Mouse (Mus musculus) retina, postnatal 1 day (tissue): ENCODE measurements around the gene Gm6588.
"Not testable (repeated sequence)": the region's sequence is repeated elsewhere in the genome, so short reads cannot be mapped to it uniquely, and the experiment has no call there.

Source experiments
- DNase-seq: peaks from one replicate; pipeline ENCODE4 v3.0.0-alpha.2; 2012

The Gm6588 gene

DNA sequence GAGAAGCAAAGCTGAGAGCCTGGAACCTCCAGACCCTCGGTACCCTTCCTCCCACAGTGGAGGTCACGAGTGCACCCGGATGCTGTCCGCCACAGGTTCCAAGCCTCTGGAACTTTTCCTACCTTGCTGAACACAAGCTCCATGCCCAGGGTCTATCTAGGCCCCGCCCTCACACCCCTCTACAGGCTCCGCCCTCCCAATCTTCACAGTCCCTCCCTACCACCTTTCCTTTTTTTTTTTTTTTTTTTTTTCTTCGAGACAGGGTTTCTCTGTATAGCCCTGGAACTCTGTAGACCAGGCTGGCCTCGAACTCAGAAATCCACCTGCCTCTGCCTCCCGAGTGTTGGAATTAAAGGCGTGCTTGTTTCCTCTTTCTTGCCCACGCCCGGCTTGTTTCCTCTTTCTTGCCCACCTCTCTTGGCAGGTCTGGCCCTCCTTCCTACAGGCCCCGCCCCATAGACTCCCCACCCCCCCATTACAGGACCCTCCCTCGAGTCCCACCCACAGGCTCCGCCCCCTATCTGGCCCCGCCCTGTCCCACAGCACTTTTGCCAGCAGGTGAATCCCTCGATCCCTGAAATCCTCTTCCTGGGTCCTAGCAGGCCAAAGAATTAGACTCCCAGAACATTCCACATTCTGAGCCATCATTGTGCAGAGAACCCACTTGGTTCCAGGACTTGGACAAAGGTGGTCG, at the start of gene Gm6588:
TSS of gene Gm6588 (plus strand) at position 680 of the 694 bp plus-strand sequence.
- DNase-seq: no peak

DNA sequence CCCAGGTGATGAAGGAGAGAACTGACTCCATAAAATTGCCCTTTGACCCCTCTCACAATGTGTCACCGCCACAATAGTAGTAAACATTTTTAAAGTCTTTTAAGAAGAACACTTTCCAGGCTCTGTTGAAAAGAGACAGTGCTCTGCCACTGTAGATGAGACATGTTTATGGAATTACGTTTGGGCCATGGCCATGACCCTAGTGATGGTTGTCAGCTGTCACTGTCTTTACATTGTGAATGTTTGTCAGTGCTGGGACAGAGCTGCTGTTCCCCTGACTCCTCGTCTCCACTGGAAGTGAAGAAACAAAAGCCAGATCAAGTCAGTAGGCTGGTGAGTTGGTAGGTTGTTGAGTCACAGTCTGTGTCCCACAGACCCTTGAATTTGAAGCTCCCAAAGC, 46.8 kb upstream of the Gm6588 start:
- no peak for DNase-seq

DNA sequence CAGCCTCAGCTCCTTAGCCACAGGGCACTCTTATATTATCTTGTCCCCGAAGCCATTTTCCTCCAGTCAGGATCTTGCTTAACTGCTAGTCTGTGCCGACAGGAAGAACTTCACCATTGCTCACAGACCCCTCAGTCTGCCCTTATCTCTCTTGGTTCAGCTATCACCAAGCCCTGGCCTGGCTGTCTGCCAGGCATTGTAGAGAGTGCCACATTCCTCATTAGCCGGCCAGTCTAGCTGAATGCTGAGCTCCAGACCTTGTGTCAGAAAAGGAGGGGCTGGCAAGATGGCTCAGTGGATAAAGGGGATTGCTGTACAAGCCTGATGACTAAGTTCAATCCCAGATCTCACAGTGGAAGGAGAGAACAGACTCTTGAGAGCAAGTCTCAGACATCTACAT, 43.2 kb upstream of the Gm6588 start:
- DNase-seq: peak; percentile 73

DNA sequence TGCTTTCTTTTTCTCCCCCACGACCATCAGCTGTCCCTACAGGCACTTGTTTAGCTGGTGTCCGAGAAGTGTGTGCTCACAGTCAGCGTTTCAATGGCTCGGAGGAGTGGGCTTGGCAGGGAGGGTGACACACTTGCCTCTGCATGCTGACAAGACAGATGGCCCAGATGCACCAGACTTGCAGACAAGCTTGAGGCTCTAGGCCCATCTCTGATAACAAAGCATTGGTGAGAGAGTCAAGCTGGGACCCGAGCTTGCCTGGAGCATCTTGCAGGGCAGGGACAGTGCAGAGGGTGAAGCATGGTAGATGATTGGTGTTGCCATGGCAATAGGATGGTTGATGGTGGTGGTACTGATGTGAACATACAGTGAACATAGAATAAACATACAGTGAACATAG, 40.0 kb upstream of the Gm6588 start:
- DNase-seq: peak; percentile 56

DNA sequence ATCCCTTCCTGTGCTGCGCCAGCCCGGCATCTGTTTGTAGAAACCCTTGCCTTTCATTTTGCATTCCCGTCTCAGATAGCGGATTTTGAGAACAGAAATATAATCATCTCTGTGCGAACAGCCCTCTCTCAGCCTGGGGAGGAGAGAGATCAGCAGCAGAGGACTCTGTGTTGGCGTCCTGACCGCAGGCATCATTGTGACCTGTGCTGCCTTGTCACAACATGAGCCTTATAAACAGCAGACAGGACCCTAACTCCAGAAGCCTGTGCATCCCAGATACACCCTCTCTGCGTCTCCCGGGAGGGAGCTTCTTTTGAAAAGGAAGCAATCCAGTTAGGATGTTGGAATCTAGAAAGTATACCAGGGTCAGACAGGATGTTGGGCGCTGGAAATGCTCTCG, 38.2 kb upstream of the Gm6588 start:
- DNase-seq: no peak

DNA sequence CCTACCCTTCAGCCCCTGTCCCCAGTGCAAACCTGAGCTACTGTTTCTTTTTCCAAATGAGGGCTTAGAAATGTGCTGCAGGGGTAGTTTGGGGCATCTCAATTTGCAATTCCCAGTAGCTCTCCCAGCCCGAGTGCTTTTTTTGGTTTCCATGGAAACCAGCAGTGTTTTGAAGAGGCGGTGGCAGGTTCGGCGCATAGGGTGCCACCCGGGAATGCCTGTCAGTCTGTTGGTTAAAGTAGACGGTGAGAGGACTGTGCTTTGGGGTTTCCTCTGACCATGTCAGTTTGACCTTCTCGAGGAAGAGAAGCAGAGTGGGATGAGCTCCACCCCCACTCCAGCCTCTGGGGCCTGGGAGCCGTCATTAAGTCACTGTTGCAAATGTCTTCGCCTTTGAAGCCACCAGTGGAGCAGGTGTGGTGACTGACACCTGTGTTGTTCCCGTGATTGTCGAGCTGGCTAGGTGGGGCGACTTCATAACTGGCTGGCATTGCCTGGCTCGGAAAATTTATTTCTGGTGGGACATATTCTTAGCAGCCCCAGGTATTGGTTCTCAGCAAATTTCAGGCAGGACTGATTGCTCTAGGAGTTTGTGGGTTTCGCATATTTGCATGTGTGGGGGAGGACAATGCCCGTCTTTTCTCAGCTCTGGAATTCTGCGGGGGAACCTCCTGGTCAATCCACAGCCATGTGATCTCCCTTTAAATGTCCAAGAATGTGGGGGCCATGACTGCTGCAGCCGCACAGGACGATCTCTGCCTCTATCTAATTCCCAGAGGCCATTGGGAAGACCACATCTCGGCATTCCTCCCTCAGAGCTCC, 37.5 kb upstream of the Gm6588 start:
- DNase-seq: peak; percentile 48

DNA sequence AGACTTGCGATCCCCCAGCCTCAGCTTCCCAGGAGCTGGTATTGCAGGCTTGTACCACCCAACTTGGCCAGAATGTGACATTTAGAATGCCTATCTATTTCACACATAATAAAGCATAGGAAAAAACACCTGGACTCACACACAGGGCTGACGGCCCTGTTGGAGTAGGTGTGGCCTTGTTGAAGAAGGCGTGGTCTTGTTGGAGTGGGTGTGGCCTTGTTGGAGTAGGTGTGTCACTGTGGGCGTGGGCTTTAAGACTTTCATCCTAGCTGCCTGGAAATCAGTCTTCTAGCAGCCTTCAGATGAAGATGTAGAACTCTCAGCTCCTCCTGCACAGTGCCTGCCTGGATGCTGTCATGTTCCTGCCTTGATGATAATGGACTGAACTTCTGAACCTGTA, 36.4 kb upstream of the Gm6588 start:
- not testable (repeated sequence) for DNase-seq

DNA sequence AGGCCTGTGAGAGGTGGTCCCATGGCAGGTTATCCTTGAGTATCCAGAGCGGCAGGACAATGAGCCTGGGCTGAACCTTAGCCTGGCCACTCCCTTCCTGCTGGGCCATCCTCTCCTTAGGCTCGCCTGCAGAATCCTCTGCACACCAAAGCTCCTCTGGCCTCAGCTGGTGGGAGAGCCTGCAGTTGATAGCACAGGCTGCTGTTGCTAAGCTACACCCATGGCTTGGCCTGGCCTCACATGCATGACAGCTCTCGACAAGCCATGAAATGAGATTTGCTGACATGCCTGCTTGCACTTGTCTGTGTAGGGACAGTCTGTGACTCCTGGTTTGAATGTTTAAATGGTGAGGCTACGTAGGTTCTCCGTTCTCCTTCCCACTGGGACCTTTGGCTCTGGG, 32.6 kb upstream of the Gm6588 start:
- peak; percentile 70 for DNase-seq

DNA sequence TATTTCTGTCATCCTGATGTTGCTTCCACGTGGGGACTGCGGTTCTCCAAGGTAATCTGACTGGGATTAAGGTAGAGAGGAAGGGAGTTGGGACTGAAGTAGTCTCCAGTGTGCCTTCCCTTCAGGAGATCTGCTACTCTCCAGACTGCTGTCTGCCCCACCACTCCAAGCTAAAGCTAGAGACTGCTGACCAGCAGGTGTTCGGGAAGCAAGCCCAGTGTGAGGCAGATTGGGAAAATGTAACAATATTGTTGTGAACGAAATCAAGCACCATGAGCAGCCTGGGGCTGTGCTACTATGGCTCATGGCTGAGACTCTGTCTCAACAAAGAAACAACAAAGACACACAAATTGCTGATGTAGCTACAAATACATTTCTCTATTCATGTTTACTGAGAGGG, 31.2 kb upstream of the Gm6588 start:
- no peak for DNase-seq

DNA sequence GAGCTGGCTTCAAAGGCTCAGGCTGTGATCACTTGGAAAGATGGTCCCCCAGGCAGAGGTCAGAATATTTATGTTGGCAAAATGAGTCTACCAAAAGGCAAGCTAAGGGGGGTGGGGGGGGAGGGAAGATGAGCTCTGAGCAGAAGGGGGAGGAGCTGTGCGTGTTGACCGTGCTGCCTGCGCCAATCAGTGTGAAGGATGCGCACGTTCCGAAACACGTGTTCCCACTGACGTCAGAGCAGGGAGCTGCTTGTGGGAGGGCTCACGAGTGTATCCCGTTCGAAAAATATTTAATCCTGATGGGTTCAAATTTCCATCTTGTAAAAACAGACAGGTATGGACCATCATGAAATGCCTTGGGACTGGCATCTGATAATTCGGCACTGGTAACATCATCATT, 29.7 kb upstream of the Gm6588 start:
- DNase-seq: peak; percentile 53

DNA sequence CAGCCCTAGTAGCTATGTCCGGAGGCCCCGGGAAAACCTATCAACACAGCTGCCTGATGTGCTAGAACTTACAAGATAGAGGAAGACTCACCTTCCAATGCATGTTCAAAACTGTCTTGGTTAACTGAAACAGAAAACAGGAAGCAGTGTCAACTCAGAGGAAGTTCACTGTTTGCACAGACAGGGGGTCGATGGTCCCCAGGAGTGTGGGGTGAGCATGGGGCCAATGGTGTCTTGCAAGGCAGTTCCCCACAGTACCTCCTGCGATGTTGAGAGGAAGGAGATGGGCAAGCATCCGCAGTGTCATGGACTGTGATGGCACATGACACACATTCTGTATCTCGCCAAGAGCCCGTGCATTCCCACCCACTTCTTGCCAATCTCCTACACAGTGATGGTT, 22.6 kb upstream of the Gm6588 start:
- DNase-seq: no peak

DNA sequence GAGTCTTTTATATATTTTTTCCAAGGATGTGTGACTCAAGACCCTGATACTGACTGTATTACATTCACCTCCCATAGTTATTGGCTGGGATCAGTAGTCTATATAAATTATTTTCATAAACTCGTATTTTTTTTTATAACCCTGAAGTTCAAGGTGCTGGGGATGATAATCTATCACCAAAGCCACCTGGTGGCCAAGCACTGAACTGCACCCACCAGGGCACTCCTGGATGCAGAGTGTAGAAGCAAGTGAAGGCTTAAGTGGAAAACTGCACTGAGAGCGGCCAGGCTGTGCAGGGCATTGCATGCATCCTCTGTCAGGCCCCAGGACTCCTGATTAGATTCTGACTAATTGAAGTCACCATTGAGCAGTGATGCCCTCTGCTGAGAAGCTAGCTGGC, 21.9 kb upstream of the Gm6588 start:
- peak; percentile 72 for DNase-seq

DNA sequence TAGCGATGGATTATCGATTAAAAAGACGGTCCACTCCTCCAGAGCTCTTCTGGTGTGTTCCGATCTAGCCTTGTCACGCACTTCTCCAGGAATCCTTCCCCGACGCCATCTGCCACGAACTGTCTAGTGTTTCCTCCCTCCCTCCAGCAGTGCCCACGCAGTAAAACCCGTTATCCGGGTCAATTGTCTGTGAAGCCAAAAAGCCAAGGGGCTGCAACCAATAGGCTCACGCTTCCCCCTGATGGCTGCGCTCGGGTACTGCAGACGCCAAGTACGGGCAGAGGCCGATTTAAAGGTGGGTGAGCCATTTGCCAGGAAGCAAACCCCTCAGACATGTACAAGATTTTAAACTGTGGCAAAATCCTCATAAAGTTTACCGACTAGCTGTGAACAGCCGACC, 20.3 kb upstream of the Gm6588 start:
- peak; percentile 86 for DNase-seq

DNA sequence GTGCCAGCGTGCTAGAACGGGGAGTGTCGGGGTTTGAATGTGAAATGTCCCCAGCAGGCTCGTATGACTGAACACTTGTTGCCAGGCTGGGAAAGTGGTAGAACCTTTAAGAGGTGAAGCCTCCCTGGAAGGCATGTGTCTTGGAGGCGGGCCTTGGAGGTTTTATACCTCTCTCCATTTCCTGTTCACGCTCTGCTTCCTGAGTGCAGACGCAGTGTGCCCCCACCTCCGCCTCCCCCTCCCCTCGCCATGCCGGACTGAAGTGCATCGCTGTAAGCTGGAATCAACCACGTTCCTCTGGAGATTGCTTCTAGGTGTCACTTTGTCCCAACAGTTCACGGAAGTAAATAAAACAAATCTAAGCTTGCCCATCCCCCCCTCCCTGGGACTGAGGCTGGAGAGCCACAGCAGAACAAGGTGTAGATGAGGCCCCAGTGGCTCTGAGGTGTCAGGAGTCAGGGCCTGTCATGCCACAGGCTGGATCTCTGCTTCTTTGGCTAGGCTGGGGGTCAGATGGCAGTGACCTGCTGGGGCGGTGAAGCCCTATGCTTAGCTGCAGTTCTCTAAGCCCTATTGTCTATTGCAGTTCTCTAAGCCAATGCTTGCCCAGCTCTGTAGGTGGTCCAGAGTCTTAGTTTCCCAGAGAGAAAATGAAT, 18.0 kb upstream of the Gm6588 start:
- peak; percentile 20 for DNase-seq

DNA sequence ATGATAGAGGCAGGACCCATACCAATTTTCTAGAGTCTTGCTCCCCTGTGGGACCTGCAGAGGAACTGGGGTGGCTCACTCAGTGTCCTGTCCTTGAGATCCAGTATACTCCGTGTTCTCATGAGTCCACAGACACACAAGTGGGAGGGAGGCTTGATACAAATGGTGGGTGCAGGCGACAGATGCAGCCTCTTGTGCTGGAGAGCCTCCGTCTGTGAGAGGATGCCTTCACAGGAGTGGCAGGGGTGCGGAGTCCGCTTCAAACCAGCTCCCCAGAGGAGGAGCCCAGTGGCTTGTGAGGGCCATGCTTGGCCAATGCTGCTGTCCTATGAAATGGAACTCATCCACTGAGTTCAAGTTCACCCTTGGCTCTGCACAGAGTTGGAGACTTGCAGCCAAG, 17.2 kb upstream of the Gm6588 start:
- DNase-seq: no peak

DNA sequence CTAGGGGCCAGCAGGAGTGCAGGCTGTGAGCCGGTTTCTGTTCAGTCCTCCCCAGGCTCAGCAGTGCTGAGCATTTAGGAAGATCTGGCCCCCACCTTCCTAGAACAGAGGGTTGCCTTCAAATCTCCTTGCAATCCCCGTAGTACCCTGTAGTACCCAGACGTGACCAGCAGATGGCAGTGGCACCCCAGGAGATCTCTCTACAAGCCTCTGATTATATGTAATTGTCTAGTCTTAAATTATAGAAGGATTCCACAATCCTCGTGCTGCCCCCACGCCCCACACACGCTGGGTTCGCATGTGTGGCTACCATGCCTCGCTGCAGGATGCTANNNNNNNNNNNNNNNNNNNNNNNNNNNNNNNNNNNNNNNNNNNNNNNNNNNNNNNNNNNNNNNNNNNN, 16.2 kb upstream of the Gm6588 start:
- peak; percentile 80 for DNase-seq

DNA sequence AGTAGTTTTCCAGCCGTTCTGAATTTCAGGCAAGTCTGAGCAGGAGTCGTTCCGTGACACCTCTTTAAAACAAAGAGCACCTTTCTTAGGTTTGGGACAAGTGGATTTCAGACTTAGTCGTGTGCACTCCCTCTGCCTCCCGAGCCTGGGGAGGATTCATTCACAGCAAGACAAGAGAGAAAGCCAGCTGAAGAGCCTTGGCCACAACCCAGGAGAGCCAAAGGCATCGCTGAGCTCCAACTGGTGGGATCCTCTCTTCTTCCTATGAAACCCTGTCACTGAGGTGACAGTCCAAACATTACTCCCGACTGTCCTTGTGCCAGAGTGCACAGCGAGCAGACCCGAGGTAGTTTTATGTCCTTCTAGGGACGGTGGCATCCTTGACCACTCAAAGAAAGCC, 10.7 kb upstream of the Gm6588 start:
- DNase-seq: no peak

DNA sequence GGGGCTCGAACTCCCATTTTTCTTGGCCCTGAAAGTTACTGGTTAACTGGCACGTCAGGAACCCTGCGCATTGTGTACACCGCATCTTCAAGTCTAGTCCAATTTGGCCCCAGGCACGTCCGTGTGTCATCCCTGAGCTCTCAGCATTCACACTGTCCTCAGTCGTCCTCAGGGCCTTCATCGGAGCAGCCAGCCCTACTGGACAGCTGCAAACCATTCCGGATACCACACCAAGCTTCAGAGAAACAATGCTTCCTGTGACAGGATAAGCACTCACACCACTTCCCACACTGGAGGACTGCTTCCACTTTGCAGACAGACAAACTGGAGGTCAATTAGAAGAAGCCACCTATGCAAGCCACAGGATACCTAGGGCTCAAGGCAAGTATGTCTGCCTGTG, 3.9 kb downstream of the Gm6588 start:
- no peak for DNase-seq

DNA sequence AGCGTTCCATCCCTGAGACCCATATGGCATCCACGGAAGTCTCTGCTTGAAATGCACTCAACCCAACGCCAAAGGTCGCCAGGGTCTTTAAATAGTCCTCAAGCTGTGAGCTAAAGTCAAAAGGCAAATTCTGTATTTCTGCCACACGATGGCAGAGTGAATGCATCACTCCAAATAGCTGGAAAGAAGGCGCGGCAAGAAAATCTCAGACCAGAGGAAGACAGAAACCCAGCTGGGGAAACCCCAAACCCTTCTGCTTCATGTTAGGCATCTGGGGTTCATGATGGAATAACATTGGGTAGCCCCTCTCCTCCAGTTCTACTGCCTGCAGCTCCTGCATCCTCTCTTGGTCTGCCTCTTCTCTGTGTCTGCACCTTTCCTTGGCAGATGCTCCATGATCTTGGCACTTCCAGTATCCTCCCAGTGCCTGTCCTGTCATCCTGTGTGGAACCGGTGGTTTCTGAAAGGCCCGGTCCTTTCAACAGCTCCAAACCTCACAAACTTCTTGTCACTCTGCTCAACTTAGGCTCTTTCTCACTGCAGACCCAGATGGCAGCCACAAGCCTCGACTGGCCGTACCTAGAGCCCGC, 5.8 kb downstream of the Gm6588 start:
- DNase-seq: peak; percentile 40

DNA sequence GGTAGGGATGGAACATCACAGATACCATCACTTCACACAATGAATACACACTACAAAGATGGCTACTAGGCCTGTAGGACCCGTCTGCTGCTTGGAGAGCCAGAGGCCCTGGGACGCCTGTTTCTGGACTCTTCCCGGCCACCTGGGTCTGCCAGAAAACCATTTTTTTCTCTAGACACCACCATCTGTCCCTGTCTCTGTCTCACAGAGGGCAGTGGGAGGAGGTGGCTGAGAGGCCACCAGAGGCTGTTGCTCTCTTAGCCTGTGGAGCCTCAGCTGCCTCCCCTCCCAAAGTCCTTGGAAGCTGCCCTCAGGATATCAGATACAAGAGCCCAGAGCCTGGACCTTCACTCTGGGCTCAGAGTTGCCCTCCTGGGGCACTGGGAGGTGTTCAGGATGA, 10.7 kb downstream of the Gm6588 start:
- no peak for DNase-seq

DNA sequence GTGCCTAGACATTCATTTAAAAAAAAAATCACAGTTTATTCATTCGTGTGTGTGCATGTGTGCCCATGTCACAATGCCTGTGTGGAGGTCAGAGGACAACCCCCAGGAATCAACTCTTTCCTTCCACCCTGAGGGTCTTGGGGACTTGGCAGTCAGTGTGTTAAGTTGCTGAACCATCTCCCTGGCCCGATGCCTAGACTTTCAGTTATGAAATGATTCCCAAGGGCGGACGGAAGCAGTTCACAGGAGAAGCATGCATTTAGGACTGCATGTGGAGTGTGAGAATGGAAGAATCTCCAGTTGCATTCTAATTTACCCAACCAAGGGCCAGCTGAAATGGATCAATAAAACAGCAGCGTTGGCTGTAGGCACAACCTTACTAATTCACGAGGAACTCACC, 17.1 kb downstream of the Gm6588 start:
- no peak for DNase-seq

DNA sequence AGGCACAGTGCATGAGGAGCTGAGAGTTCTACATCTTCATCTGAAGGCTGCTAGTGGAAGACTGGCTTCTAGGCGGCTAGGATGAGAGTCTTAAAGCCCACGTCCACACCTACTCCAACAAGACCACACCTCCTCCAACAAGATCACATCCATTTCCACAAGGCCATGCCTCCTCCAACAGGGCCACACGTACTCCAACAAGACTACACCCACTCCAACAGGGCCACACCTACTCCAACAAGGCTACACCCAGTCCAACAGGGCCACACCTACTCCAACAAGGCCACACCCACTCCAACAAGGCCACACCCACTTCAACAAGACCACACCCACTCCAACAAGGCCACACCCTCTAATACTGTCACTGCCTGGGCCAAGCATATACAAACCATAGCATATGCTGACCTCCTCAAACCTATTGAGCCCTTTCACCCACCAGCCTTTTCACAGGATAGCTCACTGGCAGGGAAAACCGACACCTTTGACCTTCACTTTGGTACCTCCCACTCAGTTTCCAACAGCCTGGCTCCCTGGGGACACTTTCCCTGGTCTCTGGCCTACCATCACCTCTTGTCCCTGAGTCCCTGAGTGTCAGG, 19.9 kb downstream of the Gm6588 start:
- no peak for DNase-seq

DNA sequence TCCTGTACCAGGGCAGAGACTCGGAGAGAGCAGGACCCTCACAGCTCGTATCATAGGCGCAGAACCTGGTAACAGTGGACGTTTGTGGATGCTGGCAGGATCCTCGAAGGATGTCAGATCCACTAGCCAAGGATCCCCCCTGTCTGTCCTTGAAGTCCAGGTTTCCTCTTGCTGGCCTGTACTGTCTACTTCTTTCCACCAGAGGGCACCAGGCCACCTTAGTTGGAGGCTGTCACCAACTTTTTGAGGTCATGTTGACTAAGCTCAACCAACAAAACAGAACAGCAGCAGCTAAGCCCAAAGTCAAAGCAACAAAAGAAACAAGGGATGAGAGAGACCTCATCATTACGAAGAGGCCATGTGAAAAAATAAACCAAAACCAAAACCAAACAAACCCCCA, 20.9 kb downstream of the Gm6588 start:
- peak; percentile 55 for DNase-seq
